Mouse (Mus musculus) midbrain, postnatal 0 days (tissue): Measurements from ENCODE around the gene Pacrg. TPM values are rescaled to one million over a fixed set of nuclear protein-coding genes. Genes with fewer than 3 reads are reported as not detected.
A peak's percentile ranks its signal among the peaks of the same experiment; 100 is the strongest.

Experiments used
- ATAC-seq: fragments of 200-750 bp; cut with Nextera tagmentation; 2 replicates; pipeline ENCODE4 v1.8.0; 2017; ENCODE audit warnings: moderate number of reproducible peaks, mild to moderate bottlenecking, moderate TSS enrichment, moderate library complexity; ENCODE audit not compliant: low FRiP score
- DNase-seq: peaks from one replicate; pipeline ENCODE4 v3.0.0-alpha.2; 2015; ENCODE audit warnings: low spot score
- H3K27ac ChIP-seq: fragments of 300-500 bp; sonication (generic); 2 replicates; pipeline ENCODE4 v1.5.1; 2014; ENCODE audit warnings: low read depth, mild to moderate bottlenecking, low read length, mixed read lengths
- H3K27me3 ChIP-seq: fragments of 300-500 bp; sonication (generic); 2 replicates; pipeline ENCODE4 v1.6.1; 2014; ENCODE audit warnings: low read length, control low read depth, mixed read lengths; ENCODE audit not compliant: insufficient read depth
- H3K36me3 ChIP-seq: fragments of 300-500 bp; sonication (generic); 2 replicates; pipeline ENCODE4 v1.6.1; 2014; ENCODE audit warnings: low read length, control low read depth, mixed read lengths; ENCODE audit not compliant: insufficient read depth
- H3K4me1 ChIP-seq: fragments of 300-500 bp; sonication (generic); 2 replicates; pipeline ENCODE4 v1.6.1; 2014; ENCODE audit warnings: mild to moderate bottlenecking, control low read depth, antibody characterized with exemption, low read length, mixed read lengths; ENCODE audit not compliant: insufficient read depth
- H3K4me2 ChIP-seq: fragments of 300-500 bp; sonication (generic); 2 replicates; pipeline ENCODE4 v1.6.1; 2014; ENCODE audit warnings: low read depth, mild to moderate bottlenecking, low read length, mixed read lengths; ENCODE audit not compliant: poor library complexity, severe bottlenecking
- H3K4me3 ChIP-seq: fragments of 300-500 bp; sonication (generic); 2 replicates; pipeline ENCODE4 v1.5.1; 2014; ENCODE audit warnings: low read depth, mild to moderate bottlenecking, low read length, moderate library complexity
- H3K9ac ChIP-seq: fragments of 300-500 bp; sonication (generic); replicated peaks from 2 replicates; pipeline ENCODE4 v1.6.1; 2014; ENCODE audit warnings: mild to moderate bottlenecking, low read length, moderate library complexity, mixed read lengths; ENCODE audit not compliant: poor library complexity, severe bottlenecking
- H3K9me3 ChIP-seq: fragments of 300-500 bp; sonication (generic); 2 replicates; pipeline ENCODE4 v1.6.1; 2016; ENCODE audit warnings: low read length, control low read depth
- CTCF ChIP-seq: IDR thresholded peaks from 2 replicates; pipeline ENCODE4 v1.5.1; 2016; ENCODE audit warnings: antibody characterized with exemption, mild to moderate bottlenecking
- WGBS: fragments of 180-500 bp; shearing (Covaris S2); extraction: QIAGEN DNeasy Blood & Tissue Kit; methylation state at CpG from one replicate; pipeline ENCODE4 v1.1.7; 2014; 5-methylcytosine and 5-hydroxymethylcytosine counted together
- polyA plus RNA-seq: library from polyadenylated mRNA; unstranded; fragments of >200 nt; fragmentation: Nextera tagmentation; extraction: Ambion mirVana; gene quantifications from 2 replicates; pipeline ENCODE4 v1.2.1, GENCODE M21; 2015
- total RNA-seq: library from RNA; depleted of rRNA; stranded (reverse); fragments of >200 nt; gene quantifications from 2 replicates; pipeline ENCODE4 v1.2.3, GENCODE M21; 2014

The Pacrg gene
- total and polyA plus RNA-seq, 2 experiments from 2014 or later, result 14.6 to 23.0 TPM

DNA sequence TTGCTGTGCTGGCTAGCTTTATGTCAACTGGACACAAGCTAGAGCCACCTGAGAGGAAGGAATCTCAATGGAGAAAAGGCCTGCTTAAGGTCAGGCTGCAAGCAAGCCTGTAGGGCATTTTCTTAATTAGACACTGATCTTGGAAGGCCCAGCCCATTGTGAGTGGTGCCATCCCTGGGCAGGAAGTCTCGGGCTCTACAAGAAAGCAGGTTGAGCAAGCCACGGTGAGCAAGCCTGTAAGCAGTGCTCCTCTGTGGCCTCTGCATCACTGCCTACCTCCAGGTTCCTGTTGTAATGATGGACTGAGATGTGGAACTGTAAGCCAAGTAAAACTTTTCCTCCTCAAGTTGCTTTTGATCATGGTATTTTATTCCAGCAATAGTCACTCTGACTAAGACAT, 332.0 kb downstream of the Pacrg start:
- Histone ChIP-seq H3K4me3 (no peak overlapping the region), H3K36me3 (no peaks in the 10 kb centered on the region), H3K27ac (peak overlapping the region; percentile 51; the same call in 1 of the 2 replicates), H3K4me2 (no peak overlapping the region), H3K9me3 (no peaks in the 10 kb centered on the region), H3K4me1 (no peaks in the 10 kb centered on the region), H3K9ac (no peak overlapping the region), H3K27me3 (no peaks in the 10 kb centered on the region)
- 64% methylated on average over 2 of the region's 2 CpGs for WGBS
- DNase-seq (no peak), ATAC-seq (no peak)
- TF ChIP-seq CTCF, result no peak

DNA sequence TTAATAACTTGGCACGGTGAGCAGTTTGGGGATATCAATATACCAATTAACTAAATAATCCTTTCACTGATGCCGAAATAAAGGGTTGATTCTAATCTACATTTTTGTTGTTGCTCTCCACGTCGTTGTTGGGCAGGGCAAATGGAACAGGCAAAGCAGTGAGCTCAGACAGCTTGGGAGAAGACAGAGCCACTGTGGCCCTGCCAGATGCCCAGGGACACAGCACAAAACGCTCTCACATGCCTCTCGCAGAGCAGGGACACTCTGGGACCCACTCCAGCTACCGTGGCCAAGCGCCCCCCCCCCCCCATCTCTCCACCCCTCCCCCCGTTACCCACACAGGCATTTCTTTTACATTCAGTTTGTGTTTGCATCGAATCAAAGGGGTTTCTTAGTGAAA, 332.6 kb downstream of the Pacrg start:
- DNase-seq (peak; percentile 89), ATAC-seq (0 out of 2 replicates have a peak, but pooled peaks have one; percentile 73)
- no peak overlapping the region for H3K4me3 ChIP-seq
- H3K9me3 ChIP-seq, result no peaks in the 10 kb centered on the region
- no peak overlapping the region for H3K9ac ChIP-seq
- H3K27me3 ChIP-seq, result no peaks in the 10 kb centered on the region
- H3K27ac ChIP-seq, result peak overlapping the region; percentile 39; the same call in 1 of the 2 replicates
- 41% methylated on average over 10 of the region's 10 CpGs for WGBS
- TF ChIP-seq CTCF, result no peak
- no peaks in the 10 kb centered on the region for H3K4me1 ChIP-seq
- H3K4me2 ChIP-seq, result no peak overlapping the region
- H3K36me3 ChIP-seq, result no peaks in the 10 kb centered on the region

DNA sequence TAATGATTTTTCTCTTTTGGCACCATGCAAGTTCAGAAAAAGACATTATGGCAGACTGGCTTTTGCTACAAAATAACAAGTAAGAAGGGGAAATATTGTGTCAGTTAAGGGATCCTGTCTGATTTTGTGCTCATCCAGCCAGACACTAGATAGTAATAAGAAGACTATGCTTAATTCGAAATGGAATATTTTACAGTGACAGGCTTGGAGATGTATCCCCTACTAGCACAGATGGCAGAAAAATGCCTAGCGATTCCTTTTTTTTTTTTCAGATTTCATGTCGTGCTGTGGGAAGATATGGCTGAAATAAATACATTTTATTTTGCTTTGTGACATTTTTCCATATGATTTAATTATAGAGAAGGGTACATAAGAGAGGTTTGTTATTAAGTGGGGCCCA, 333.2 kb downstream of the Pacrg start:
- no peak overlapping the region for H3K9ac ChIP-seq
- H3K4me1 ChIP-seq, result no peaks in the 10 kb centered on the region
- 49% methylated on average over 3 of the region's 3 CpGs for WGBS
- no peaks in the 10 kb centered on the region for H3K36me3 ChIP-seq
- TF ChIP-seq CTCF, result no peak
- H3K27ac ChIP-seq, result peak overlapping the region; percentile 39; the same call in 1 of the 2 replicates
- H3K4me3 ChIP-seq, result no peak overlapping the region
- H3K4me2 ChIP-seq, result no peak overlapping the region
- ATAC-seq (no peak), DNase-seq (no peak)
- H3K9me3 ChIP-seq, result no peaks in the 10 kb centered on the region
- H3K27me3 ChIP-seq, result no peaks in the 10 kb centered on the region

DNA sequence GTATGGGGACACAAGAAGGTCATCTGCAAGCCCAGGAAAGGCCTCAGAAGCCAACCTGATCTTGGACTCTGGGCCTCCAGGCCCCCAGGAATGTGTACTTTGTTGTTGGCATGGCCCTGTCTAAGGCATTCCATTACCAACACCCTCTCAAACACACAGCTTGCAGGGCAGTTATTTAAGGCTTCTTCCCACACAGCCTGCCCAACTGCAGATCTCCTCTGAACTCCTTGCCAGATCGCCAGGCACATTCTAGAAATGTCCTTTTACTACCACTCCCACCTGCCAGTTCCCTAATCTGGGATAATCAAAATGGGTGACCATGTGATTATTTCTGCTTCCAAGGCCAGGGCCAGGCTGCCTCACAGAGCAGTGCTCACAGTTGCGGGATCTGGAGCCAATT, 338.7 kb downstream of the Pacrg start:
- no peak overlapping the region for H3K4me3 ChIP-seq
- peaks cover 5% of the 10 kb centered on the region for H3K4me1 ChIP-seq
- no peak overlapping the region for H3K9ac ChIP-seq
- no peak overlapping the region for H3K27ac ChIP-seq
- 79% methylated on average over 2 of the region's 2 CpGs for WGBS
- no peaks in the 10 kb centered on the region for H3K9me3 ChIP-seq
- DNase-seq (no peak), ATAC-seq (no peak)
- H3K27me3 ChIP-seq, result no peaks in the 10 kb centered on the region
- H3K36me3 ChIP-seq, result no peaks in the 10 kb centered on the region
- no peak for TF ChIP-seq CTCF
- no peak overlapping the region for H3K4me2 ChIP-seq

DNA sequence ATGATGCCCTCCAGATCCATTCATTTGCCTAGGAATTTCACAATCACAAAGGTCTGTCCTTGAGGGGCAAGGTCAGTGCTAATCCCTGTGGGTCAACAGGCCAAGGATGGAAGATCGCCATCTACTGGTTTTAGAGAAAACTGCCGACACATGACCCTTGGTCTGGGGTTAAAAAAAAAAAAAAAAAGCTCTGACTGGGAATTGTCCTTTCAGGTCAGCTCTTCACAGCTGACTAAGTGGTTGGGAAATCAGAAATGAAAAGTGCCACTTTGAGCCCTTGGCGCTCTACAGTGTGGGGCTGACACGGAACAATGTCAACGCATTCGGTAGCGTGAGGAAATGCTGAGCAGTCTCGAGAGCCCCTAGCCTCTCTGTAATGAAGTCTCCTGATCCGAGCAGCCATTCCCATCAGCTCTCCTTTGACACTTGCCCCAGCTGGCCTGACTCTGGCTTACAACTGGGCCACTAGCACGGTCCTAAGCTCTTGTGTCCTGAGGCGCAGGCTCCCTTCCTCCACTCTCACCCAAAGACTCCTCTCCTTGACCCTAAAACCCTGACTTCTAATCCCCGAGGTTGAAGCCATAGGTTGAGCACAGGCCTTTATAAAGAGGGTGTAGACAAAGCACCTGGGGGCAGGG, 339.2 kb downstream of the Pacrg start:
- no peak overlapping the region for H3K4me2 ChIP-seq
- WGBS, result 43% methylated on average over 12 of the region's 12 CpGs

DNA sequence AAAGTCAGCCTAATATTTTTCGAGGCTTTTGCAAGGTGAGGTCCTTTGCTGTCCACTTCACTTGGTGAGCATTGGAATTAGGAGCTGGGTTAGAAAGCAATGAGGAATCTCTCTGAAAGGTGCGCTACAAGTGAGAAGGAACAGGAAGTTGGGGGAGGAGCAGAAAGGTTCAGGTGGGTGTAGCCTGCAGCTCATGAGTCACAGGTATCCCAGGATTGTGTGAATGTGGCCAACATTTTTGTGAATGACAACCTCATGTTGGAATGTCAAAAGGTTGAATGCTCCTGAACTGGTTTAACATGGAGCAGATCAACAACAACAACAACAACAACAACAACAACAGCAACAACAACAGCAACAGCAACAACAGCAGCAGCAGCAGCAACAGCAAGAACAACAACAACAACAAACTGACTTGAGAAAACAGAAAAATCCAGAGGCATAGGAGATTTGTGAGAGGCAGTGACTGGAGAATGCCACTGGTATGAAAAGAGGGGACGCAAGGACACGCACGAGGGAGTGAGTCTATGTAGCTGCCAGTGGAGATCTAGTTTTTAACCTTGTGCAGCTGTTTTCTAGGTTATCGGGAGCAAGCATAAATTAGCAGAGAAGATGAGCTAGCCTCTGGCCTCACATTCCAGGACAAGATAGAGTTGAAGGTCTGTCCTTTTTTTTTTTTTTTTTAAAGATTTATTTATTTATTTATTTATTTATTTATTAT, 341.0 kb downstream of the Pacrg start:
- H3K27me3 ChIP-seq, result no peaks in the 10 kb centered on the region
- no peak overlapping the region for H3K27ac ChIP-seq
- H3K4me3 ChIP-seq, result no peak overlapping the region
- WGBS, result 81% methylated on average over 6 of the region's 6 CpGs
- H3K9ac ChIP-seq, result no peak overlapping the region
- ATAC-seq, result no peak
- no peaks in the 10 kb centered on the region for H3K9me3 ChIP-seq
- peaks cover 5% of the 10 kb centered on the region for H3K4me1 ChIP-seq
- TF ChIP-seq CTCF, result no peak
- H3K4me2 ChIP-seq, result no peak overlapping the region
- no peaks in the 10 kb centered on the region for H3K36me3 ChIP-seq
- no peak for DNase-seq

More for the DNA sequence above, 339.2 kb downstream of the Pacrg start:
- Histone ChIP-seq H3K9ac (no peak overlapping the region), H3K4me3 (no peak overlapping the region), H3K27ac (no peak overlapping the region), H3K36me3 (no peaks in the 10 kb centered on the region), H3K27me3 (no peaks in the 10 kb centered on the region), H3K9me3 (no peaks in the 10 kb centered on the region), H3K4me1 (peaks cover 5% of the 10 kb centered on the region)
- DNase-seq, result no peak
- peak; percentile 39 for TF ChIP-seq CTCF
- no peak for ATAC-seq
